Mouse (Mus musculus) hindbrain, embryonic 13.5 days (tissue): ENCODE data around the gene Smyd3. TPM values are rescaled to one million over a fixed set of nuclear protein-coding genes. Genes with fewer than 3 reads are reported as not detected.

ENCODE experiments used
- ATAC-seq: fragments of 200-750 bp; cut with Nextera tagmentation; 2 replicates; pipeline ENCODE4 v1.8.0; 2017; ENCODE audit warnings: moderate TSS enrichment; ENCODE audit not compliant: low FRiP score
- H3K27ac ChIP-seq: fragments of 300-500 bp; sonication (generic); 2 replicates; pipeline ENCODE4 v1.5.1; 2015; ENCODE audit warnings: inconsistent platforms, mild to moderate bottlenecking, moderate library complexity
- H3K27me3 ChIP-seq: fragments of 300-500 bp; sonication (generic); 2 replicates; pipeline ENCODE4 v1.6.1; 2015; ENCODE audit warnings: mild to moderate bottlenecking, inconsistent platforms
- H3K36me3 ChIP-seq: fragments of 300-500 bp; sonication (generic); 2 replicates; pipeline ENCODE4 v1.6.1; 2015; ENCODE audit warnings: mild to moderate bottlenecking, inconsistent platforms
- H3K4me1 ChIP-seq: fragments of 300-500 bp; sonication (generic); replicated peaks from 2 replicates; pipeline ENCODE4 v1.6.1; 2015; ENCODE audit warnings: inconsistent platforms
- H3K4me2 ChIP-seq: fragments of 300-500 bp; sonication (generic); 2 replicates; pipeline ENCODE4 v1.6.1; 2015; ENCODE audit warnings: inconsistent platforms, mild to moderate bottlenecking, moderate library complexity
- H3K4me3 ChIP-seq: fragments of 300-500 bp; sonication (generic); 2 replicates; pipeline ENCODE4 v1.5.1; 2015; ENCODE audit warnings: mild to moderate bottlenecking, inconsistent platforms
- H3K9ac ChIP-seq: fragments of 300-500 bp; sonication (generic); 2 replicates; pipeline ENCODE4 v1.6.1; 2015; ENCODE audit warnings: mild to moderate bottlenecking, inconsistent platforms
- H3K9me3 ChIP-seq: fragments of 300-500 bp; sonication (generic); 2 replicates; pipeline ENCODE4 v1.6.1; 2016; ENCODE audit warnings: inconsistent platforms
- WGBS: fragments of 180-500 bp; shearing (Covaris S2); methylation state at CpG from one replicate; pipeline ENCODE4 v1.1.7; 2015; 5-methylcytosine and 5-hydroxymethylcytosine counted together
- polyA plus RNA-seq: library from polyadenylated mRNA; unstranded; fragments of >200 nt; fragmentation: Nextera tagmentation; extraction: Ambion mirVana; gene quantifications from 2 replicates; pipeline ENCODE4 v1.2.1, GENCODE M21; 2015

The Smyd3 gene
- polyA plus RNA-seq, 1 experiment from 2014 or later = 20.7 TPM

GRCm38 (mm10) chr1:179017428-179017827 lies 500.4 kb downstream of the Smyd3 start:
- no peaks in the 10 kb centered on the region for H3K36me3 ChIP-seq
- H3K27ac ChIP-seq = no peak overlapping the region
- no peak for ATAC-seq

GRCm38 (mm10) chr1:179013021-179013420 lies 504.8 kb downstream of the Smyd3 start:
- Histone ChIP-seq H3K9me3 (no peaks in the 10 kb centered on the region), H3K36me3 (no peaks in the 10 kb centered on the region), H3K27ac (no peak overlapping the region), H3K27me3 (no peaks in the 10 kb centered on the region), H3K9ac (no peak overlapping the region), H3K4me3 (no peak overlapping the region), H3K4me2 (no peak overlapping the region), H3K4me1 (no peaks in the 10 kb centered on the region)
- ATAC-seq = no peak

More at GRCm38 (mm10) chr1:179017428-179017827, 500.4 kb downstream of the Smyd3 start:
- 96% methylated on average over 10 of the region's 10 CpGs for WGBS
- no peak overlapping the region for H3K9ac ChIP-seq
- no peaks in the 10 kb centered on the region for H3K4me1 ChIP-seq
- no peak overlapping the region for H3K4me3 ChIP-seq
- no peaks in the 10 kb centered on the region for H3K27me3 ChIP-seq
- H3K4me2 ChIP-seq = no peak overlapping the region
- H3K9me3 ChIP-seq = no peaks in the 10 kb centered on the region

DNA sequence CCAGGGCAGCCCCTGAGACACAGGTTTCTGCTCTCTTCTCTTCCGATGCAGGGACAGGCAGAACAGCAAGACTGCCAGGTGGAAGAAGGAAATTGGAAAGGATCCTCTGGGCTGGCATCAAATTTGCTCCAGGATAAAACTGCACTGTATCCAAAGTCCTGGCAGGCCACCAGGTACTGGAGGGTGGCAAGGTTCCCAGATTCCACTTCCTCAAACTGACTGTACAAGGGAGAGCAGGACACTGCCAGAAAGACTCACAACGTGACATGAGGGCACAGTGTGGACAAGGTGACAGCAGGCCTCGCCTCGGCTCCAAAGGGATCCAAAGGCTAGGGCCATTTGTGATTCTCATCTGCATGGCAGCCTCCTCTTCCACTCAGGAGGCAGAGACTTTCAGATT lies 505.6 kb downstream of the Smyd3 start:
- Histone ChIP-seq H3K4me3 (no peak overlapping the region), H3K9ac (no peak overlapping the region), H3K4me1 (no peaks in the 10 kb centered on the region), H3K36me3 (no peaks in the 10 kb centered on the region), H3K27ac (no peak overlapping the region), H3K9me3 (no peaks in the 10 kb centered on the region), H3K27me3 (no peaks in the 10 kb centered on the region), H3K4me2 (no peak overlapping the region)
- 94% methylated on average over 4 of the region's 4 CpGs for WGBS
- ATAC-seq = no peak

GRCm38 (mm10) chr1:179010756-179011155 lies 507.1 kb downstream of the Smyd3 start:
- WGBS = 91% methylated on average over 3 of the region's 3 CpGs
- Histone ChIP-seq H3K9me3 (no peaks in the 10 kb centered on the region), H3K9ac (no peak overlapping the region), H3K36me3 (no peaks in the 10 kb centered on the region), H3K27ac (no peak overlapping the region), H3K4me3 (no peak overlapping the region), H3K4me1 (no peaks in the 10 kb centered on the region), H3K4me2 (no peak overlapping the region), H3K27me3 (no peaks in the 10 kb centered on the region)
- no peak for ATAC-seq

- WGBS = 80% methylated on average over 3 of the region's 3 CpGs
- no peak for ATAC-seq
- no peak overlapping the region for H3K4me3 ChIP-seq
These were observed 507.9 kb downstream of the Smyd3 start for GRCm38 (mm10) chr1:179009911-179010310.

GRCm38 (mm10) chr1:179004133-179004866 lies 513.5 kb downstream of the Smyd3 start:
- no peaks in the 10 kb centered on the region for H3K36me3 ChIP-seq
- H3K4me3 ChIP-seq = no peak overlapping the region
- no peaks in the 10 kb centered on the region for H3K27me3 ChIP-seq
- H3K4me2 ChIP-seq = no peak overlapping the region
- H3K27ac ChIP-seq = peak overlapping the region; percentile 60; the same call in 1 of the 2 replicates
- ATAC-seq = peak; percentile 68; the same call in 1 of the 2 replicates
- 53% methylated on average over 7 of the region's 7 CpGs for WGBS
- no peaks in the 10 kb centered on the region for H3K9me3 ChIP-seq
- no peak overlapping the region for H3K9ac ChIP-seq
- peaks cover 11% of the 10 kb centered on the region for H3K4me1 ChIP-seq

More at GRCm38 (mm10) chr1:179009911-179010310, 507.9 kb downstream of the Smyd3 start:
- H3K4me2 ChIP-seq = no peak overlapping the region
- no peaks in the 10 kb centered on the region for H3K9me3 ChIP-seq
- no peaks in the 10 kb centered on the region for H3K4me1 ChIP-seq
- H3K27ac ChIP-seq = no peak overlapping the region
- H3K27me3 ChIP-seq = no peaks in the 10 kb centered on the region
- no peak overlapping the region for H3K9ac ChIP-seq
- H3K36me3 ChIP-seq = no peaks in the 10 kb centered on the region

DNA sequence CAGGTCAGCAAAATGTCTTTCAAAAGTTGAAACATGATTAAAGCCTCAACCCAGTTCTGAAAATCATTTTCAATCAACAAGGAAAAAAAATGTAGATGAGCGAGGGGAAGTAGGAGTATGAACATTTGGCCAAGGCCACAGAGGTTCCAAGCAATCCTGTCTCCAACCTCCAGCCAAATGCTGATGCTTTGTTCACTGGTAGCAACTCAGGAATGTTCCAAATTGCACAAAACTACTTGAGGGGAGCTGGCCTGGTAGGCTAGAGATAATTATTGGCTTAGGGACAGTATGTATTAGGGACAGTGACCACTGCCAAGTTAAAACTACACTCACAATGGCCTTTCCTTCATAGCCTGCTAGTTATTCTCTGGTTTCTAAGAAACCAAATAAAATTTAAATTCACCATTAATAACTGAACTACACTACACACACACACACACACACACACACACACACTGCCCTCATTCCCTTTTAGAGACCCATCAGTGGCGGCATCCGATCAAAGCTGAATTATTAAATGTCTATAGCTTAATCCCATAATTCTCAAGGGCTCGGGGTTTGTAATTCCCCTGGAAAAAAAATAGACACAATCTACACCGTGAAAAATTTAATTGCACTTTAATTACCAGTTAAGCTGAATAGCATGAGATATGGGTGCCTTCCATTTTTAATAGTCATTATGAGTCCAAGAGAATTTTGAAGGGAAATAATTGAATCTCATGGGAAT lies 514.3 kb downstream of the Smyd3 start:
- Histone ChIP-seq H3K36me3 (no peaks in the 10 kb centered on the region), H3K9me3 (no peaks in the 10 kb centered on the region), H3K27ac (0 out of 2 replicates have a peak overlapping the region, but pooled peaks have one; percentile 30), H3K4me2 (no peak overlapping the region), H3K4me3 (no peak overlapping the region), H3K4me1 (peaks cover 11% of the 10 kb centered on the region), H3K27me3 (no peaks in the 10 kb centered on the region), H3K9ac (no peak overlapping the region)
- no peak for ATAC-seq
- WGBS = 59% methylated on average over 5 of the region's 5 CpGs

- 0 out of 2 replicates have a peak, but pooled peaks cover 4% of the 10 kb centered on the region for H3K27me3 ChIP-seq
- H3K4me2 ChIP-seq = no peak overlapping the region
- no peak overlapping the region for H3K4me3 ChIP-seq
- H3K9me3 ChIP-seq = no peaks in the 10 kb centered on the region
- no peak for ATAC-seq
- H3K36me3 ChIP-seq = no peaks in the 10 kb centered on the region
- 55% methylated on average over 9 of the region's 9 CpGs for WGBS
- H3K27ac ChIP-seq = no peak overlapping the region
- no peak overlapping the region for H3K9ac ChIP-seq
- peaks cover 14% of the 10 kb centered on the region for H3K4me1 ChIP-seq
These were observed 517.8 kb downstream of the Smyd3 start for GRCm38 (mm10) chr1:178999876-179000528.

GRCm38 (mm10) chr1:178997870-178998269 lies 520.0 kb downstream of the Smyd3 start:
- peaks cover 3% of the 10 kb centered on the region for H3K4me1 ChIP-seq
- H3K9me3 ChIP-seq = no peaks in the 10 kb centered on the region
- H3K4me2 ChIP-seq = no peak overlapping the region
- H3K27ac ChIP-seq = no peak overlapping the region
- H3K9ac ChIP-seq = no peak overlapping the region
- H3K4me3 ChIP-seq = no peak overlapping the region
- H3K27me3 ChIP-seq = 0 out of 2 replicates have a peak, but pooled peaks cover 4% of the 10 kb centered on the region
- no peak for ATAC-seq
- 18% methylated on average over 4 of the region's 4 CpGs for WGBS
- H3K36me3 ChIP-seq = no peaks in the 10 kb centered on the region

DNA sequence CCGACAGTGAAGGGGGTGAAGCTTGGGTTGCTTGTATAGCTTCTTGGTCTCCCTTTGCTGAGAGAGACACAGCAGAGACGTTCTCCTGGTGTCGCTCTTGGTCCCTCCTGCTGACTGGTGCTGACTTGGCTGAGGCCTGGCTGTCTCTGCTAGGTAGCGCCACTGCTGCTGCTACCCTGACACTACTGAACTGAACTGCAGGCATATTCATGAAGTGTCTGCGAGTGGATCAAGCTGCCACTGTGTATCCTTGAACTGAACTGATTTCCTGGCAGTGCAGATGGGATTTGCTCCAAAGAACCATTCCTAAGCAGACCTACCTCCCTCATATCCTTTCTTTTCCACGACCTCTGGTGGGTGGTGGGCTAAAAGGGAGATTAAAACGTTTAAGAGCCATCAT lies 523.6 kb downstream of the Smyd3 start:
- H3K4me3 ChIP-seq = no peak overlapping the region
- no peak overlapping the region for H3K4me2 ChIP-seq
- H3K9me3 ChIP-seq = no peaks in the 10 kb centered on the region
- no peak for ATAC-seq
- H3K27me3 ChIP-seq = 0 out of 2 replicates have a peak, but pooled peaks cover 4% of the 10 kb centered on the region
- H3K4me1 ChIP-seq = peaks cover 13% of the 10 kb centered on the region
- no peak overlapping the region for H3K9ac ChIP-seq
- 82% methylated on average over 7 of the region's 7 CpGs for WGBS
- no peaks in the 10 kb centered on the region for H3K36me3 ChIP-seq
- H3K27ac ChIP-seq = no peak overlapping the region

DNA sequence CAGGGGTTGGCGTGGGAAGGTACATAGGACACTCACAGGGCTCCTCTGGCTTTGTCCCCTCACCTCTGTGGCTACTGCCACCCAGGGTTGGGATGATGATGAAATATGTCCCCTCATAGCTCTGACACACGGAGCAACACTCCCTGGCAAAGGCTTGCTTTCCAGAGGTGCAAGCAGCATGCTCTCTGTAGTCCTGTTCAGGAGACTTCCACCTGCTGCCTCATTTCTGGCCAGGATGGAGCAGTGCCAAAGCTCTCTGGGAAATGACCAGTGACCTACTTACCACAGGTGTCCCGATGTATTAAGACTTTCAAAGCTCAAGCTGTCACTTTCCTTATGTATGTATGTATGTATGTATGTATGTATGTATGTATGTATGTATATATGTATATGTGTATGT lies 525.3 kb downstream of the Smyd3 start:
- Histone ChIP-seq H3K9me3 (no peaks in the 10 kb centered on the region), H3K9ac (no peak overlapping the region), H3K27me3 (0 out of 2 replicates have a peak, but pooled peaks cover 4% of the 10 kb centered on the region), H3K4me1 (peaks cover 17% of the 10 kb centered on the region), H3K4me3 (no peak overlapping the region), H3K27ac (no peak overlapping the region), H3K4me2 (no peak overlapping the region), H3K36me3 (no peaks in the 10 kb centered on the region)
- no peak for ATAC-seq
- 90% methylated on average over 3 of the region's 3 CpGs for WGBS

DNA sequence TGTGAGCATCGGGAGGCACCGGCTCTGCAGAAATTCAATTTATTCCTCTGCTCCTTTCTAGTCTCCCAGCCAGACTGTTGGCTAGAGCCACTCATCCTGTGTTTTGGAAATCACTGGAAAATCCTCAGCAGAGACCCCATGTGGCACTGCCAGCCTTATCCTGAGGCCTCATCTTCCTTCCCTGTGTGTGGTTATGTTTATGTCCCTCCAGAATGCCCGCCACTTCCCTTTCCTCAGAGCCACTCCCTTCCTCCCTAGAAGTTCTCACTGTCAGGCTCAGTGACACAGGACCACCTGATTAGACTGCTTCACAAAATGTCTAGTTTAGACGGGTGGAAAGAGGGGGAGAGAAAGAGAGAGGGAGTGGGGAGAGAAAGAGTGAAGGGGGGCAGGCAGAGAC lies 526.4 kb downstream of the Smyd3 start:
- no peak for ATAC-seq
- Histone ChIP-seq H3K9me3 (no peaks in the 10 kb centered on the region), H3K4me1 (peaks cover 17% of the 10 kb centered on the region), H3K4me3 (no peak overlapping the region), H3K27ac (no peak overlapping the region), H3K4me2 (no peak overlapping the region), H3K9ac (no peak overlapping the region), H3K27me3 (no peaks in the 10 kb centered on the region), H3K36me3 (no peaks in the 10 kb centered on the region)
- 62% methylated on average over 4 of the region's 4 CpGs for WGBS
